Mouse (Mus musculus): Measurements from ENCODE around the gene Tas2r129.

- TF ChIP-seq POLR2A (IDR thresholded peaks at IDR 0.05; ENCODE audit: low read depth, low read length) (no peak), CTCF (IDR thresholded peaks at IDR 0.05; ENCODE audit: extremely low read depth, insufficient read length, insufficient replicate concordance, low read depth, low read length) (no peak)
Measured at GRCm38 (mm10) chr6:132950802-132951201, at the start of gene Tas2r129.

Measured in small intestine, adult 2 months (tissue).